Mouse (Mus musculus): ENCODE measurements around the gene Rabl6. TPM values are rescaled to one million over a fixed set of nuclear protein-coding genes. Genes with fewer than 3 reads are reported as not detected.

Gene Rabl6
- polyA plus RNA-seq, 1 experiment = 40.9 TPM

- H3K36me3 ChIP-seq (ENCODE audit: control insufficient read depth, insufficient read depth, low read length) = no peaks in the 10 kb centered on the region; the same call in 1 of the 2 replicates
- TF ChIP-seq CTCF (IDR thresholded peaks at IDR 0.05; ENCODE audit: control insufficient read depth, insufficient read depth, insufficient replicate concordance, low read depth, low read length) (no peak), POLR2A (IDR thresholded peaks at IDR 0.05; ENCODE audit: control insufficient read depth, low read depth, low read length) (no peak; the same call in 1 of the 2 replicates)
- peaks cover 58% of the 10 kb centered on the region for H3K4me1 ChIP-seq (ENCODE audit: control insufficient read depth, insufficient read depth, low read length)
- peak overlapping the region; percentile 26 for H3K4me3 ChIP-seq (ENCODE audit: control insufficient read depth, low read depth, low read length)
- H3K27ac ChIP-seq (ENCODE audit: control insufficient read depth, insufficient read depth, low read depth, low read length) = no peak overlapping the region
- no peaks in the 10 kb centered on the region for H3K27me3 ChIP-seq (ENCODE audit: control insufficient read depth, insufficient read depth, low read length)
Measured at GRCm38 (mm10) chr2:25578796-25579736, 29.3 kb downstream of the Rabl6 start.

- no peaks in the 10 kb centered on the region for H3K36me3 ChIP-seq (ENCODE audit: control insufficient read depth, insufficient read depth, low read length)
- H3K4me1 ChIP-seq (ENCODE audit: control insufficient read depth, insufficient read depth, low read length) = peaks cover 61% of the 10 kb centered on the region
- no peaks in the 10 kb centered on the region for H3K27me3 ChIP-seq (ENCODE audit: control insufficient read depth, insufficient read depth, low read length)
- H3K4me3 ChIP-seq (ENCODE audit: control insufficient read depth, low read depth, low read length) = peak overlapping the region; percentile 37
- H3K27ac ChIP-seq (ENCODE audit: control insufficient read depth, insufficient read depth, low read depth, low read length) = no peak overlapping the region
- TF ChIP-seq CTCF (IDR thresholded peaks at IDR 0.05; ENCODE audit: control insufficient read depth, insufficient read depth, insufficient replicate concordance, low read depth, low read length) (no peak), POLR2A (IDR thresholded peaks at IDR 0.05; ENCODE audit: control insufficient read depth, low read depth, low read length) (no peak)
Measured at GRCm38 (mm10) chr2:25577951-25578795, 30.1 kb downstream of the Rabl6 start.

- Histone ChIP-seq H3K36me3 (ENCODE audit: control insufficient read depth, insufficient read depth, low read length) (no peaks in the 10 kb centered on the region), H3K27ac (ENCODE audit: control insufficient read depth, insufficient read depth, low read depth, low read length) (no peak overlapping the region), H3K4me1 (ENCODE audit: control insufficient read depth, insufficient read depth, low read length) (peaks cover 61% of the 10 kb centered on the region), H3K4me3 (ENCODE audit: control insufficient read depth, low read depth, low read length) (peak overlapping the region; percentile 37), H3K27me3 (ENCODE audit: control insufficient read depth, insufficient read depth, low read length) (no peaks in the 10 kb centered on the region)
- TF ChIP-seq CTCF (IDR thresholded peaks at IDR 0.05; ENCODE audit: control insufficient read depth, insufficient read depth, insufficient replicate concordance, low read depth, low read length) = no peak
- no peak for TF ChIP-seq POLR2A (IDR thresholded peaks at IDR 0.05; ENCODE audit: control insufficient read depth, low read depth, low read length)
Measured at GRCm38 (mm10) chr2:25576965-25577891, 31.1 kb downstream of the Rabl6 start.

GRCm38 (mm10) chr2:25576028-25576850 lies 32.1 kb downstream of the Rabl6 start:
- Histone ChIP-seq H3K4me1 (ENCODE audit: control insufficient read depth, insufficient read depth, low read length) (peaks cover 58% of the 10 kb centered on the region), H3K4me3 (ENCODE audit: control insufficient read depth, low read depth, low read length) (no peak overlapping the region), H3K36me3 (ENCODE audit: control insufficient read depth, insufficient read depth, low read length) (no peaks in the 10 kb centered on the region), H3K27me3 (ENCODE audit: control insufficient read depth, insufficient read depth, low read length) (no peaks in the 10 kb centered on the region), H3K27ac (ENCODE audit: control insufficient read depth, insufficient read depth, low read depth, low read length) (no peak overlapping the region)
- no peak for TF ChIP-seq POLR2A (IDR thresholded peaks at IDR 0.05; ENCODE audit: control insufficient read depth, low read depth, low read length)
- TF ChIP-seq CTCF (IDR thresholded peaks at IDR 0.05; ENCODE audit: control insufficient read depth, insufficient read depth, insufficient replicate concordance, low read depth, low read length) = no peak

- TF ChIP-seq CTCF (IDR thresholded peaks at IDR 0.05; ENCODE audit: control insufficient read depth, insufficient read depth, insufficient replicate concordance, low read depth, low read length) = no peak
- TF ChIP-seq POLR2A (IDR thresholded peaks at IDR 0.05; ENCODE audit: control insufficient read depth, low read depth, low read length) = no peak
- no peaks in the 10 kb centered on the region for H3K27me3 ChIP-seq (ENCODE audit: control insufficient read depth, insufficient read depth, low read length)
- peak overlapping the region; percentile 5; the same call in 1 of the 2 replicates for H3K4me3 ChIP-seq (ENCODE audit: control insufficient read depth, low read depth, low read length)
- H3K4me1 ChIP-seq (ENCODE audit: control insufficient read depth, insufficient read depth, low read length) = peaks cover 54% of the 10 kb centered on the region
- no peak overlapping the region for H3K27ac ChIP-seq (ENCODE audit: control insufficient read depth, insufficient read depth, low read depth, low read length)
- no peaks in the 10 kb centered on the region for H3K36me3 ChIP-seq (ENCODE audit: control insufficient read depth, insufficient read depth, low read length)
Measured at GRCm38 (mm10) chr2:25575432-25576027, 32.8 kb downstream of the Rabl6 start.
